7 mouse cellular contexts compared by ENCODE assay signal in genomic region chr4:140648443-140649206, GRCm38 (mm10). TPM values are rescaled to one million over a fixed set of nuclear protein-coding genes. Genes with fewer than 3 reads are reported as not detected.
DNase-seq lines count a peak whose midpoint lies in the region; ATAC-seq and TF ChIP-seq lines count a peak whose summit lies in the region.

No protein-coding gene starts in this region.

- H3K9me3 ChIP-seq in kidney, postnatal 0 days (replicated peaks; ENCODE audit: low read length), result no peaks in the 10 kb centered on the region
- no peaks in the 10 kb centered on the region for H3K9me3 ChIP-seq in midbrain, embryonic 10.5 days (replicated peaks)

- peak; percentile 51 for ATAC-seq in kidney, postnatal 0 days (replicated peaks; ENCODE audit: low FRiP score, low read depth)

- H3K27ac ChIP-seq in kidney, postnatal 0 days, result peak overlapping the region; percentile 83
- H3K27ac ChIP-seq in midbrain, embryonic 10.5 days (replicated peaks), result peak overlapping the region; percentile 99

- H3K27me3 ChIP-seq in kidney, postnatal 0 days (ENCODE audit: insufficient read depth, low read length), result no peaks in the 10 kb centered on the region
- H3K27me3 ChIP-seq in midbrain, embryonic 10.5 days (ENCODE audit: low read depth, poor library complexity, severe bottlenecking), result no peaks in the 10 kb centered on the region

- peak overlapping the region; percentile 59 for H3K4me3 ChIP-seq in kidney, postnatal 0 days (replicated peaks; ENCODE audit: low read depth, low read length)
- H3K4me3 ChIP-seq in midbrain, embryonic 10.5 days, result peak overlapping the region; percentile 88

- peak overlapping the region; percentile 81 for H3K9ac ChIP-seq in kidney, postnatal 0 days (ENCODE audit: low read depth, low read length)

- H3K4me1 ChIP-seq in kidney, postnatal 0 days (replicated peaks; ENCODE audit: insufficient read depth, low read length), result peaks cover 8% of the 10 kb centered on the region
- H3K4me1 ChIP-seq in midbrain, embryonic 10.5 days, result peaks cover 59% of the 10 kb centered on the region

- under 1% methylated on average over 44 of the region's 50 CpGs for WGBS in kidney, postnatal 0 days
- WGBS in midbrain, embryonic 10.5 days, result under 1% methylated on average over 50 of the region's 50 CpGs

- peak; percentile 38 for DNase-seq in thymus, postnatal 4 days
- DNase-seq in thymus, postnatal 0 days (ENCODE audit: low spot score), result no peak
- peak; percentile 84 to 86 for DNase-seq in cerebellum, postnatal 10 days
- DNase-seq in gastrocnemius, postnatal 10 days, result peak; percentile 60
- peak; percentile 51 for DNase-seq in kidney, postnatal 0 days (ENCODE audit: low spot score)
- peak; percentile 79 for DNase-seq in midbrain, embryonic 10.5 days (ENCODE audit: low spot score)
- peak; percentile 56 for DNase-seq in yolk sac, embryonic 10.5 days (ENCODE audit: low spot score)

- TF ChIP-seq CTCF in kidney, postnatal 0 days (IDR thresholded peaks at IDR 0.05; ENCODE audit: low read depth), result 0 out of 2 replicates have a peak, but pooled peaks have one; percentile 2

- peak overlapping the region; percentile 90 for H3K4me2 ChIP-seq in kidney, postnatal 0 days (ENCODE audit: low read length)

- H3K36me3 ChIP-seq in kidney, postnatal 0 days (ENCODE audit: insufficient read depth, low read length), result no peaks in the 10 kb centered on the region
- peaks cover 31% of the 10 kb centered on the region for H3K36me3 ChIP-seq in midbrain, embryonic 10.5 days

RNA-seq across cellular contexts. Expression of gene Arhgef10l, which starts 17.2 kb away (rescaled TPM):
- polyA plus RNA-seq in thymus, postnatal 0 days (2015; fragmentation: Nextera tagmentation; extraction: Ambion mirVana), result 12.5 and 16.3 TPM in 2 replicates
- 10 to 100 TPM; 50.3 to 53.7 TPM for total RNA-seq in gastrocnemius, postnatal 10 days (2021)
- polyA plus RNA-seq in kidney, postnatal 0 days (2015; fragmentation: Nextera tagmentation; extraction: Ambion mirVana), result 21.2 and 22.2 TPM in 2 replicates
- 25.1 and 32.4 TPM in 2 replicates for polyA plus RNA-seq in midbrain, embryonic 10.5 days (2016; fragmentation: Nextera tagmentation; extraction: Ambion mirVana)

RNA-seq across cellular contexts. Expression of gene Rcc2, which starts 51.7 kb away (rescaled TPM):
- 68.4 and 77.4 TPM in 2 replicates for polyA plus RNA-seq in thymus, postnatal 0 days (2015; fragmentation: Nextera tagmentation; extraction: Ambion mirVana)
- total RNA-seq in gastrocnemius, postnatal 10 days (2021), result 10 to 100 TPM; 23.4 to 30.2 TPM
- 25.6 and 35.6 TPM in 2 replicates for polyA plus RNA-seq in kidney, postnatal 0 days (2015; fragmentation: Nextera tagmentation; extraction: Ambion mirVana)
- 32.6 and 35.2 TPM in 2 replicates for polyA plus RNA-seq in midbrain, embryonic 10.5 days (2016; fragmentation: Nextera tagmentation; extraction: Ambion mirVana)
